Mouse (Mus musculus) midbrain, embryonic 10.5 days (tissue): Measurements from ENCODE around the gene Rprd2. TPM values are rescaled to one million over a fixed set of nuclear protein-coding genes. Genes with fewer than 3 reads are reported as not detected.

Experiments used
- DNase-seq: peaks from one replicate; pipeline ENCODE4 v3.0.0-alpha.2; 2017; ENCODE audit warnings: low spot score
- H3K27ac ChIP-seq: fragments of 300-500 bp; sonication (generic); replicated peaks from 2 replicates; pipeline ENCODE4 v1.5.1; 2016; ENCODE audit warnings: mild to moderate bottlenecking
- H3K27me3 ChIP-seq: fragments of 300-500 bp; sonication (generic); 2 replicates; pipeline ENCODE4 v1.6.1; 2016; ENCODE audit warnings: low read depth, mild to moderate bottlenecking; ENCODE audit not compliant: poor library complexity, severe bottlenecking
- H3K36me3 ChIP-seq: fragments of 300-500 bp; sonication (generic); 2 replicates; pipeline ENCODE4 v1.6.1; 2016; ENCODE audit warnings: mild to moderate bottlenecking, moderate library complexity
- H3K4me1 ChIP-seq: fragments of 300-500 bp; sonication (generic); 2 replicates; pipeline ENCODE4 v1.6.1; 2016
- H3K4me3 ChIP-seq: fragments of 300-500 bp; sonication (generic); 2 replicates; pipeline ENCODE4 v1.5.1; 2016; ENCODE audit warnings: mild to moderate bottlenecking, moderate library complexity
- H3K9me3 ChIP-seq: fragments of 300-500 bp; sonication (generic); replicated peaks from 2 replicates; pipeline ENCODE4 v1.6.1; 2016; ENCODE audit warnings: mild to moderate bottlenecking
- WGBS: fragments of 180-500 bp; shearing (Covaris S2); methylation state at CpG from one replicate; pipeline ENCODE4 v1.1.7; 2016; 5-methylcytosine and 5-hydroxymethylcytosine counted together
- polyA plus RNA-seq: library from polyadenylated mRNA; unstranded; fragments of >200 nt; fragmentation: Nextera tagmentation; extraction: Ambion mirVana; gene quantifications from 2 replicates; pipeline ENCODE4 v1.2.1, GENCODE M21; 2016

The Rprd2 gene
- polyA plus RNA-seq, 1 experiment from 2014 or later = 18.1 TPM

- Histone ChIP-seq H3K27me3 (no peaks in the 10 kb centered on the region), H3K9me3 (no peaks in the 10 kb centered on the region), H3K27ac (no peak overlapping the region), H3K36me3 (peaks cover 6% of the 10 kb centered on the region), H3K4me1 (peaks cover 35% of the 10 kb centered on the region), H3K4me3 (no peak overlapping the region)
- DNase-seq = no peak
- 60% methylated on average over 9 of the region's 9 CpGs for WGBS
These were observed 60.0 kb downstream of the Rprd2 start for GRCm38 (mm10) chr3:95758467-95759218.

- Histone ChIP-seq H3K4me3 (no peak overlapping the region), H3K9me3 (no peaks in the 10 kb centered on the region), H3K36me3 (peaks cover 11% of the 10 kb centered on the region), H3K27ac (no peak overlapping the region), H3K4me1 (peaks cover 20% of the 10 kb centered on the region), H3K27me3 (no peaks in the 10 kb centered on the region)
- WGBS = 89% methylated on average over 2 of the region's 2 CpGs
- DNase-seq = no peak
These were observed 61.9 kb downstream of the Rprd2 start for GRCm38 (mm10) chr3:95756808-95757207.

GRCm38 (mm10) chr3:95754345-95755206 is 64.1 kb downstream of the Rprd2 start:
- no peaks in the 10 kb centered on the region for H3K27me3 ChIP-seq
- H3K36me3 ChIP-seq = peaks cover 34% of the 10 kb centered on the region
- H3K4me3 ChIP-seq = peak overlapping the region; percentile 88
- H3K9me3 ChIP-seq = no peaks in the 10 kb centered on the region
- peak; percentile 88 for DNase-seq
- under 1% methylated on average over 30 of the region's 30 CpGs for WGBS
- H3K4me1 ChIP-seq = peaks cover 17% of the 10 kb centered on the region
- peak overlapping the region; percentile 87 for H3K27ac ChIP-seq

GRCm38 (mm10) chr3:95752935-95753334 is 65.7 kb downstream of the Rprd2 start:
- no peak overlapping the region for H3K4me3 ChIP-seq
- peaks cover 50% of the 10 kb centered on the region for H3K36me3 ChIP-seq

GRCm38 (mm10) chr3:95740406-95740805 is 78.3 kb downstream of the Rprd2 start:
- Histone ChIP-seq H3K27ac (no peak overlapping the region), H3K4me3 (no peak overlapping the region), H3K36me3 (peaks cover 99% of the 10 kb centered on the region), H3K9me3 (no peaks in the 10 kb centered on the region), H3K4me1 (peaks cover 5% of the 10 kb centered on the region; the same call in 1 of the 2 replicates), H3K27me3 (no peaks in the 10 kb centered on the region)
- DNase-seq = no peak
- 89% methylated on average over 8 of the region's 8 CpGs for WGBS

More at GRCm38 (mm10) chr3:95752935-95753334, 65.7 kb downstream of the Rprd2 start:
- 93% methylated on average over 3 of the region's 3 CpGs for WGBS
- Histone ChIP-seq H3K4me1 (peaks cover 13% of the 10 kb centered on the region), H3K9me3 (no peaks in the 10 kb centered on the region), H3K27me3 (no peaks in the 10 kb centered on the region), H3K27ac (no peak overlapping the region)
- no peak for DNase-seq

GRCm38 (mm10) chr3:95739353-95740104 is 79.1 kb downstream of the Rprd2 start, which contains the start of gene Ecm1:
Ecm1 (minus strand) TSS chr3:95739569.
- H3K27ac ChIP-seq = 0 out of 2 replicates have a peak within 1 kb of the TSS, but pooled peaks have one; percentile 7
- H3K4me3 ChIP-seq = no peak within 1 kb of the TSS
- peaks cover 5% of the 10 kb centered on the region; the same call in 1 of the 2 replicates for H3K4me1 ChIP-seq
- peaks cover 99% of the 10 kb centered on the region for H3K36me3 ChIP-seq
- H3K27me3 ChIP-seq = no peaks in the 10 kb centered on the region
- DNase-seq = no peak
- WGBS = 79% methylated on average over 7 of the region's 7 CpGs
- no peaks in the 10 kb centered on the region for H3K9me3 ChIP-seq

GRCm38 (mm10) chr3:95735071-95735670 is 83.5 kb downstream of the Rprd2 start:
- 93% methylated on average over 12 of the region's 12 CpGs for WGBS
- no peak overlapping the region for H3K27ac ChIP-seq
- no peak overlapping the region for H3K4me3 ChIP-seq
- H3K4me1 ChIP-seq = peaks cover 15% of the 10 kb centered on the region
- DNase-seq = no peak
- H3K9me3 ChIP-seq = no peaks in the 10 kb centered on the region
- peaks cover 67% of the 10 kb centered on the region for H3K36me3 ChIP-seq
- H3K27me3 ChIP-seq = no peaks in the 10 kb centered on the region

- Histone ChIP-seq H3K4me1 (peaks cover 15% of the 10 kb centered on the region), H3K9me3 (no peaks in the 10 kb centered on the region), H3K4me3 (no peak overlapping the region), H3K36me3 (peaks cover 57% of the 10 kb centered on the region), H3K27ac (no peak overlapping the region), H3K27me3 (no peaks in the 10 kb centered on the region)
- DNase-seq = no peak
- WGBS = 84% methylated on average over 13 of the region's 13 CpGs
These were observed 84.5 kb downstream of the Rprd2 start for GRCm38 (mm10) chr3:95734092-95734702.

- H3K4me1 ChIP-seq = peaks cover 15% of the 10 kb centered on the region
- H3K36me3 ChIP-seq = peaks cover 46% of the 10 kb centered on the region
- no peak for DNase-seq
- H3K4me3 ChIP-seq = no peak overlapping the region
- no peaks in the 10 kb centered on the region for H3K9me3 ChIP-seq
- no peaks in the 10 kb centered on the region for H3K27me3 ChIP-seq
- WGBS = 88% methylated on average over 11 of the region's 11 CpGs
- H3K27ac ChIP-seq = no peak overlapping the region
These were observed 85.7 kb downstream of the Rprd2 start for GRCm38 (mm10) chr3:95732744-95733521.

GRCm38 (mm10) chr3:95732297-95732696 is 86.4 kb downstream of the Rprd2 start:
- 96% methylated on average over 9 of the region's 9 CpGs for WGBS
- H3K4me3 ChIP-seq = no peak overlapping the region
- no peak for DNase-seq

GRCm38 (mm10) chr3:95731802-95732201 is 86.9 kb downstream of the Rprd2 start:
- WGBS = 97% methylated on average over 4 of the region's 4 CpGs

More at GRCm38 (mm10) chr3:95732297-95732696, 86.4 kb downstream of the Rprd2 start:
- Histone ChIP-seq H3K9me3 (no peaks in the 10 kb centered on the region), H3K27me3 (no peaks in the 10 kb centered on the region), H3K27ac (no peak overlapping the region), H3K4me1 (peaks cover 12% of the 10 kb centered on the region), H3K36me3 (peaks cover 40% of the 10 kb centered on the region)

More at GRCm38 (mm10) chr3:95731802-95732201, 86.9 kb downstream of the Rprd2 start:
- DNase-seq = no peak
- H3K4me1 ChIP-seq = peaks cover 10% of the 10 kb centered on the region
- H3K27me3 ChIP-seq = no peaks in the 10 kb centered on the region
- H3K9me3 ChIP-seq = no peaks in the 10 kb centered on the region
- H3K27ac ChIP-seq = no peak overlapping the region
- peaks cover 35% of the 10 kb centered on the region for H3K36me3 ChIP-seq
- H3K4me3 ChIP-seq = no peak overlapping the region
